Comparison of ENCODE assay signal across 29 mouse cellular contexts in genomic region chr6:91623646-91624045, GRCm38 (mm10).
"Had no signal": no experiment of that assay in that cellular context is flagged by ENCODE, and none has a peak within 500 bp of the region (broad histone marks: within the 10 kb centered on the region; RNA-seq: fewer than 3 reads in every experiment).

No protein-coding gene starts in this region.

- H3K9ac ChIP-seq: embryonic facial prominence, embryonic 12.5 days; embryonic facial prominence, embryonic 13.5 days; embryonic facial prominence, embryonic 15.5 days; forebrain, embryonic 12.5 days; forebrain, embryonic 13.5 days; forebrain, embryonic 15.5 days; forebrain, postnatal 0 days had no signal

- H3K27me3 ChIP-seq: embryonic facial prominence, embryonic 12.5 days; embryonic facial prominence, embryonic 13.5 days; embryonic facial prominence, embryonic 15.5 days; forebrain, embryonic 12.5 days; forebrain, embryonic 13.5 days; forebrain, embryonic 15.5 days had no signal

- H3K9me3 ChIP-seq: embryonic facial prominence, embryonic 10.5 days; embryonic facial prominence, embryonic 12.5 days; embryonic facial prominence, embryonic 15.5 days; forebrain, embryonic 10.5 days; forebrain, embryonic 12.5 days; forebrain, embryonic 13.5 days; forebrain, embryonic 15.5 days had no signal

- H3K4me3 ChIP-seq: embryonic facial prominence, embryonic 10.5 days; embryonic facial prominence, embryonic 12.5 days; embryonic facial prominence, embryonic 13.5 days; embryonic facial prominence, embryonic 15.5 days; erythroblast, embryonic 14.5 days; forebrain, embryonic 10.5 days; forebrain, embryonic 12.5 days; forebrain, embryonic 13.5 days; forebrain, embryonic 15.5 days; gastrocnemius, adult 2 months; heart, adult 2 months had no signal

- ATAC-seq: forebrain, embryonic 13.5 days; forebrain, embryonic 14.5 days; forebrain, embryonic 15.5 days; forebrain, embryonic 16.5 days; forebrain, postnatal 0 days had no signal

- H3K4me1 ChIP-seq: embryonic facial prominence, embryonic 12.5 days; forebrain, embryonic 10.5 days; forebrain, embryonic 12.5 days; forebrain, embryonic 13.5 days; forebrain, embryonic 15.5 days had no signal

- H3K36me3 ChIP-seq: embryonic facial prominence, embryonic 10.5 days; embryonic facial prominence, embryonic 12.5 days; embryonic facial prominence, embryonic 13.5 days; embryonic facial prominence, embryonic 15.5 days; forebrain, embryonic 10.5 days; forebrain, embryonic 12.5 days; forebrain, embryonic 15.5 days had no signal

- H3K27ac ChIP-seq: embryonic facial prominence, embryonic 10.5 days; embryonic facial prominence, embryonic 12.5 days; embryonic facial prominence, embryonic 13.5 days; embryonic facial prominence, embryonic 15.5 days; forebrain, embryonic 10.5 days; forebrain, embryonic 12.5 days; forebrain, embryonic 13.5 days; forebrain, embryonic 15.5 days; heart, adult 2 months had no signal

- H3K4me2 ChIP-seq: embryonic facial prominence, embryonic 12.5 days; embryonic facial prominence, embryonic 13.5 days; embryonic facial prominence, embryonic 15.5 days; forebrain, embryonic 12.5 days; forebrain, embryonic 13.5 days; forebrain, embryonic 15.5 days had no signal

- DNase-seq: cerebellum, adult 2 months; cerebellum, adult 8-10 months; cerebellum, adult 9-10 months; cerebellum, adult 9-11 months; cerebellum, postnatal 10 days; cerebellum, postnatal 14 days; cerebellum, postnatal 25 days; cerebellum, postnatal 36 days; embryo, embryonic 11 days; forebrain, postnatal 0 days; gastrocnemius, adult 2 months; gastrocnemius, postnatal 10 days; gastrocnemius, postnatal 14 days; gastrocnemius, postnatal 25 days; gastrocnemius, postnatal 36 days; heart, adult 11 months; heart, adult 18-20 months; heart, adult 2 months had no signal
